Mouse (Mus musculus): ENCODE results near the gene Znhit2.
A peak's percentile ranks its signal among the peaks of the same experiment; 100 is the strongest.

Znhit2 gene

DNA sequence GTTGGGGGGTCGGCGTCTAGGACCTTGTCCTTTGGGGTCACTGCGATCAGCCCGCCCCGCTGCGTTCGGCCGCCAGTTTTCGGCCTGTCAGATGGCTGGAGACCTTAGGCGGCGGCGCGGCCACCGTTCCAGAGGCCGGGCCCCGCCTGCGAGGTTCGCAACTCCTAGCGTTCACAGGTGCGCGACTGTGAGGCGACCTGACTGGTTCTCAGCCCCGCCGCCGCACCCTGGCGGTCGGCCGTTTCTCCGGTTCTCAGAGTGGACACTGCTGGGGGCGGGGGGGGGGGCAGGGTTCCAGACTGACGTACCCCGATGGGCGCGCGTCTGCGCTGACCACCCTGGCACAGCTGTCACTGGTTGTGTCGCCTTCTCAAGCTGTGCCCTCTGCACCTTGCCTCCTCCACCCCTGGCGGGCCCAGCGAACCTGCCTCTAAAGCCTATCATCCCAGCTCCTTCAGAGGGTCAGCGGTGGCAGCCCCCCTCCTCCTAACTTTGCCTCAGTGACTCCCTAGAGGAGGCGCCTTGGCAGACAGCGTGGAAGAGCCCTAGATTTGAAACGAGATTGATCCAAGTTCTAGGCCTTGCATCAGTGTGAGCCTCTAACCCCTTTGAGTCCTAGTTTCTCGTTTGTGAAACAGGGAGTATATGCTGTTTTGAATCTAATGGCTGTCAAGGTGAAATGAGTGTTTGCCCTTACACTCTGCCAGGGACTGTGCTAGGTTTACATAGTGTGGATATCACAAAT is 13.7 kb upstream of the Znhit2 start:
- peak; percentile 46 for DNase-seq

- no peak for DNase-seq
Measured at GRCm38 (mm10) chr19:6047899-6048166, 13.2 kb upstream of the Znhit2 start.

- DNase-seq: peak; percentile 15
Measured at GRCm38 (mm10) chr19:6048681-6049410, 12.1 kb upstream of the Znhit2 start.

GRCm38 (mm10) chr19:6052516-6052915 is 8.5 kb upstream of the Znhit2 start:
- DNase-seq: no peak

- no peak for DNase-seq
Measured at GRCm38 (mm10) chr19:6054296-6054695, 6.7 kb upstream of the Znhit2 start.

- DNase-seq: peak; percentile 37
Measured at GRCm38 (mm10) chr19:6056696-6057095, 4.3 kb upstream of the Znhit2 start.

- peak; percentile 99 for DNase-seq
Measured at GRCm38 (mm10) chr19:6057313-6058096, 3.5 kb upstream of the Znhit2 start, which contains the start of the genes Mrpl49 and Fau. Gene Mrpl49, minus strand, starts transcription at chr19:6057785. Gene Fau, plus strand, starts transcription at chr19:6057844.

GRCm38 (mm10) chr19:6058513-6058912 is 2.5 kb upstream of the Znhit2 start:
- DNase-seq: no peak

DNA sequence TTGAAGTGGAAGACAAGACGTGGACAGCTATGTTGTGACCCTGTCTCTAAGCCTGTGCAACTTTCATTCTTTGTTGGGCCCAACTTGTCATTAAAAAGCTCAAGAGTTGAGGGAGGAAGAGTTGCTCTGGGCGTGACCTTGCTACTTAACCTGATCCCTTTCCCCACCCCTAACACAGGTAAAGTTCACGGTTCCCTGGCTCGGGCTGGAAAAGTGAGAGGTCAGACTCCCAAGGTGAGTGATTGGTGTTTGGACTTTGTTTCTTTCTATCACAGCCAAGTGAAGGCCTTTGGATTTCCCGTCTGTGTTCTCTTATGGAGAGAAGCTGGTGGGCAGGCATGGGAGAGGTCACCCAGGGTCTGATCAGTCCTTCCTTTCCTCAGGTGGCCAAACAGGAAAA is 2.0 kb upstream of the Znhit2 start:
- DNase-seq: no peak

- no peak for DNase-seq
Measured at GRCm38 (mm10) chr19:6061641-6062302, 780 bp downstream of the Znhit2 start.

DNA sequence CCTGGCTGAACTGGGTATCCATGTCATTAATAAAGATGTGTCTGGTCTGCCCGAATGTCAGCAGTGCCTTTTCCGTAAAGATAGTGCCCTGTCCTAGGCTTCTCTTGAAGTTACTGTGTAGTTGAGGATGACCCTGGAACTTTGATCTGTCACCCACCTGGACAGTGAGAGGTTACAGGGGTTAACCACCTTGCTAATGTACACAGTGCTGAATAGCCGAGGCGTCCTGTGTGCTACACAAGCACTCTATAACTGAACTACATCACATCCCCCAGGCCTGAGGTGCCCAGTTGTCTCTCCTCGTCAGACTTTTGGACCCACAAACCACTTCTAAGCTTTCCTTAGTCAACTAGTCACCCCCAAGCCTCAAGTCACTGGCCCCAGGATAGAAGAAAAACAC is 1.4 kb downstream of the Znhit2 start:
- DNase-seq: no peak

GRCm38 (mm10) chr19:6063081-6063480 is 2.1 kb downstream of the Znhit2 start:
- DNase-seq: no peak

DNA sequence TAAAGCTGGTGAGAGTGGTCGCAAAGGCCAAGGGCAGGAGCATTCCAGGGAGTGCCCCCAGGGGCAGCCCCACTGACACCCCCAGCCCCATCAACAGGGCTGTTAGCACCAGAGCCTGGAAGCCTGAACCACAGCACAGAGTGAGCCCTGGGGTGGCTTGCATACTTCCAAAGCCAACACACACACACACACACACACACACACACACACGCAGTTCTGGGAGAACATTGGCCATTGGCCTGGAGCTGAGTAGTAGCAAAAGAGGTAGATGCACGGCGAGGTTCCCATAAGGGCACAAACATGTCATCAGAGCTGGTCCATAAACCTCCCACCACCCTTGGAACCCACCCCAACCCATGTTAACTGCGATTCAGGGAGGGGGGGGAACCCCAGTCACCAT is 5.6 kb downstream of the Znhit2 start:
- no peak for DNase-seq

GRCm38 (mm10) chr19:6067011-6067723 is 6.2 kb downstream of the Znhit2 start:
- peak; percentile 89 for DNase-seq

DNA sequence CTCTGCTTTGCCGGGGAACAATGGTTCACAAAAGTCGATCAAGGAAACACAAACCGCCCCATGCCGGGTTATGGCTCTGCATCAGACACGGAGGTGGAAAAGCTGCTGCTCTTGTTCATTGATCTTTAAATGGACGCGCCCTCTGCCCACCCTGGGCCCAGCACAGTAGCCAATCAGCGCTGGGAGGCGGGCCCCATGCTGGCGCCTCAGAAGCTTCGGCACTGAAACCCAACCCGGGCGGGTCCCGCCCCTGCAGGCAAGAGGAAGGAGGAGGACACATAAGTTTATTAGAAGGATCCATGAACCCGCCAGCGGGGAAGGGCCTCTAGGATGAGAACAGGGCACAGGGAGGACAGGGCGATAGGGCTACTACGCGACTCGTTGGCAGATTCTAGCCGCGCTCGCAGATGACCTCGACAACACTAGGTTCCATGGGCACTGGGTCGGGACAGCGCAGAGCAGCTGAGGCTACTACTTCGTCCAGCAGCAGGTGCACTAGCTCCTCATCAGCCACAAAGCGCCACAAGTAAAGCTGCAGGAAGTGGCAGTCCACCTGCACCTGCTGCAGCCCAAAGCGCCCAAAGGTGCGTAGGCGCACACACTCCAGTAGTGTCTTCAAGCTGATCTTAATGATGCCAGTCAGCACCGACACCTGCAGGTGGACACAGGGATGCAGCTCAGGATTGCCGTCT is 6.9 kb downstream of the Znhit2 start, which contains the start of gene Tm7sf2:
Gene Tm7sf2 (minus strand): TSS at position 650 of the 692 bp plus-strand sequence.
- DNase-seq: peak; percentile 81

DNA sequence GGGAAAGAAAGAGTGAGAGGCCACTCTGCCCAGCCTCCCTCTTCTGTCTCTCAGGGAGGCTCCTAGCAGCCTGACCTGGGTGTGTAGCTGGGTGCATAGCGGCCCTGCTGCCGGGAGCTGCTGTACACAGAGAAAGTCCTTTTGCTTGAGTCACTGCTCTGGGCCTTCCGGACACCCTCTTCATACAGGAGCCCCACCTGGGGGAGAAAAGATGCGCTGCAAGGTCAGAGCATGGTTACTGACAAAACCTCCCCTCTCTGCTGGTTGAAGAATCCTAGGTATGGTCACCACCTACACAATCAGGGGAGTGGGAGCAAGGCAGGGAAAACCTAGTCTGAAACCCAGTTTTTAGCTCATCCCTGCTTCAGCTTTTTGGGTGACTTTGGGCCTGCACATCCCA is 8.0 kb downstream of the Znhit2 start:
- DNase-seq: no peak

- no peak for DNase-seq
Measured at GRCm38 (mm10) chr19:6069851-6070250, 8.9 kb downstream of the Znhit2 start.

GRCm38 (mm10) chr19:6070571-6071250 is 9.7 kb downstream of the Znhit2 start:
- no peak for DNase-seq

DNA sequence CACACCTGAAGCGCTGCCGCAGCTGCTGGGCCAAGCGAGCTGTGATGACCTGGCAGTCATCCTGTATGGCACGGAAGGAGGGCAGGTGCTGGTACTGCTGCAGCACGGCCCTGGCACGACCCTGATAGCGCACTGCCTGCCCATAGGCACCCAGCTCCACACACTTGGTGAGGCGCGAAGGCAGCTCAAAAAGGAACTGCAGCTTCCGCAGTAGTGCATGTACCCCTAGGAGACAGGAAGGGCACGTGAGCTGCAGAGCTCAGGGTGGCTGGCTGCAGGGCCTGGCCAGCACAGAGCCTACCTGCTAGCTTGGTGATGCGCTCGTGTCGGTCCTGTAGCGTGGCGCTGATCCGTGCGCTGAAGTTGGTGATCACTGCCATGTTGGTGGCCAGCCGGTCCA is 10.3 kb downstream of the Znhit2 start:
- DNase-seq: peak; percentile 9

DNA sequence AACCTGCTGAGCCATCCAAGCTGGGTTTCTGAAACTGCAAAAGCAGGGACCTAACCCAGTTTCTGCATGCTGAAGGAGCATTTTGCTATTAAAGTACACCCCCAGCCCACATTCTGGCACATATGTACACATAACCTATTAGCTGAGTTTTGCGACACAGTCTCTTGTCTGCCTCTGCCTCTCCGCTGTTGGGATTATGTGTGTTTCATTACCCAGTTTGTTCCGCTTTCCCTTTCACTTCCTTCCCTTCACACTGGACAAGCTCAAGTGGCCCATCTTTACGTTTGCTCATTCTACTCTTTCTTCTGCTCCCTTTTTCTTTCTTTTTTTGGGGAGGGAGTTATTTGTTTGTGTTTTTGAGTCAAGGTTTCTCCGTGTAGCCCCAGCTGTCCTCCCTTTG is 12.9 kb downstream of the Znhit2 start:
- no peak for DNase-seq
